Mouse (Mus musculus): Measurements from ENCODE around the gene Zcchc8.

DNA sequence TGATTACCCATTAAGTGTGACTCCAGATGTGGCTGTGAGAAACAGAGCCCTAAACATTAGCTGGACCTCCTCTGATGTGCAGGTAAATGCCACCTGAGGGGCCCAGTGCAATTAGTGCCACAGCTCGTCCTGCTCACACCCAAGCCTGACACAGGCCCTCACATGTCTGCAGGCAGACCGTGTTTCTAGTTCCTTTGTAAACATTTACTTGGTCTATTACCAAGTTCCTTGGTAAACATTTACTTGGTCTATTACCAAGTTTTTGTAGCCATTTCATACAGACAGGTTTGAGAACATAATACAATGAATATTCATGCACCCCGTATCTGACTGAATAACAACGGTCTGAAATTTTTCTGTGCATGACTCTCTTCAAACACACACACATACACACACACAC lies 11.3 kb downstream of the Zcchc8 start:
- TF ChIP-seq POLR2A (IDR thresholded peaks at IDR 0.05; ENCODE audit: borderline replicate concordance, extremely low read depth, low read depth, low read length) (no peak), CTCF (IDR thresholded peaks at IDR 0.05; ENCODE audit: insufficient read depth, low read length) (no peak)

Data from lung, adult 2 months (tissue).